Mouse (Mus musculus) hindbrain, embryonic 16.5 days (tissue): ENCODE results near the gene Amfr. TPM values are rescaled to one million over a fixed set of nuclear protein-coding genes. Genes with fewer than 3 reads are reported as not detected.

Source experiments
- ATAC-seq: fragments of 200-750 bp; cut with Nextera tagmentation; 2 replicates; pipeline ENCODE4 v1.8.0; 2017; ENCODE audit warnings: moderate TSS enrichment, moderate library complexity
- H3K27ac ChIP-seq: fragments of 300-500 bp; sonication (generic); 2 replicates; pipeline ENCODE4 v1.5.1; 2014; ENCODE audit warnings: low read depth, mild to moderate bottlenecking, control low read depth, low read length, moderate library complexity
- H3K27me3 ChIP-seq: fragments of 300-500 bp; sonication (generic); replicated peaks from 2 replicates; pipeline ENCODE4 v1.6.1; 2014; ENCODE audit warnings: low read length; ENCODE audit not compliant: control insufficient read depth, insufficient read depth
- H3K36me3 ChIP-seq: fragments of 300-500 bp; sonication (generic); 2 replicates; pipeline ENCODE4 v1.6.1; 2014; ENCODE audit warnings: mild to moderate bottlenecking, low read length, moderate library complexity, mixed read lengths; ENCODE audit not compliant: control insufficient read depth, insufficient read depth
- H3K4me1 ChIP-seq: fragments of 300-500 bp; sonication (generic); 2 replicates; pipeline ENCODE4 v1.6.1; 2014; ENCODE audit warnings: low read depth, low read length; ENCODE audit not compliant: control insufficient read depth, insufficient read depth
- H3K4me2 ChIP-seq: fragments of 300-500 bp; sonication (generic); 2 replicates; pipeline ENCODE4 v1.6.1; 2014; ENCODE audit warnings: mild to moderate bottlenecking, low read length, control low read depth, moderate library complexity
- H3K4me3 ChIP-seq: fragments of 300-500 bp; sonication (generic); 2 replicates; pipeline ENCODE4 v1.5.1; 2014; ENCODE audit warnings: mild to moderate bottlenecking, low read length, control low read depth, moderate library complexity
- H3K9ac ChIP-seq: fragments of 300-500 bp; sonication (generic); 2 replicates; pipeline ENCODE4 v1.6.1; 2014; ENCODE audit warnings: low read depth, mild to moderate bottlenecking, control low read depth, low read length, moderate library complexity
- H3K9me3 ChIP-seq: fragments of 300-500 bp; sonication (generic); 2 replicates; pipeline ENCODE4 v1.6.1; 2014; ENCODE audit warnings: mild to moderate bottlenecking, low read length, moderate library complexity; ENCODE audit not compliant: control insufficient read depth
- whole genome bisulfite sequencing: fragments of 180-500 bp; shearing (Covaris S2); extraction: QIAGEN DNeasy Blood & Tissue Kit; methylation state at CpG from one replicate; pipeline ENCODE4 v1.1.7; 2014; 5-methylcytosine and 5-hydroxymethylcytosine counted together
- microRNA-seq: library from miRNA; unstranded; fragments of <30 nt; microRNA quantifications from one replicate; pipeline ENCODE4, GENCODE M21; 2017
- polyA plus RNA-seq: library from polyadenylated mRNA; unstranded; fragments of >200 nt; fragmentation: Nextera tagmentation; extraction: Ambion mirVana; gene quantifications from 2 replicates; pipeline ENCODE4 v1.2.1, GENCODE M21; 2015

Gene Amfr
- polyA plus RNA-seq, 1 experiment from 2014 or later: 57.4 TPM

DNA sequence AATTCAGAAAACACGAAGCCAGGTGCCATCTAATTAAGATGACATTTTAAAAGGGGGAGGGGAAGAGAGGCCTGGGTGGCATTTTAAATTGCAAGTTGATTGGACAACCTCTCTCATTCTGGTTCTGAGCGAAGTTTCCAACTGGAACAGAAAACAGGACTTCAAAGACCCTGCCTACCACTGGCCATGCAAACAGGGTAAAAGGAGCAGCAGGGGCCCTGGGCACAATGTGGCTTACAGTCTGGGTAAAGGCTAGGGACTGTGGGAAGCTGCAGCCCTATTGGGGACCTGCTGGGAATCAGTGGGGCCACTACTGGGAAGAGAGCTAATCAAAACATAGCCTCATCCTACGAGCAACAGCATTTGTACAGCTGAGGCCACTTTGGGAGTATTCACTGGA lies 87.1 kb downstream of the Amfr start:
- H3K9me3 ChIP-seq: no peaks in the 10 kb centered on the region
- H3K27ac ChIP-seq: no peak overlapping the region
- H3K4me3 ChIP-seq: no peak overlapping the region
- H3K4me1 ChIP-seq: peaks cover 28% of the 10 kb centered on the region
- H3K36me3 ChIP-seq: peaks cover 5% of the 10 kb centered on the region; the same call in 1 of the 2 replicates
- no peak overlapping the region; the same call in 1 of the 2 replicates for H3K9ac ChIP-seq
- ATAC-seq: no peak
- no peaks in the 10 kb centered on the region for H3K27me3 ChIP-seq
- H3K4me2 ChIP-seq: no peak overlapping the region
- WGBS: 36% methylated on average over 3 of the region's 3 CpGs

DNA sequence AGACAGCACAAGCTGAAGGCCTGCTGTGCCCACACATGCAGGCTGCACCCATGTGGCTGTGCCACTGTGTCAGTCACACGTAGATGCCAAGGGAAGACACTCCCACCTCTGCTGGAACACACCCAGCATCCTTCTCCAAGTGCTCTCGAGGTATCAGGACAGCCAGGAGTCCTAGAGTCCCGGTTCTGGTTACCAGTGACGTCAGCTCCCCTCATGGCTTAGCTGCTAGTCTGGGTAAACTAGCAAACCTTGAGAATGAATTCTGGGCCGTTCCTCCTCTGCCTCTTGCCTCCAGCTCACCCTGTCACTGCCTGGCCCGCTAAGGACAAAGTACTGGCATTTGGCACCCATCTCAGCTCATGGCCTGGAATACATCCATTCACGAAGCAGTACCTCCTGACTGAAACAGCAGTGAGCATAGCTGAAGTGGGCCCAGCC lies 88.7 kb downstream of the Amfr start:
- Histone ChIP-seq H3K27ac (no peak overlapping the region; the same call in 1 of the 2 replicates), H3K4me2 (no peak overlapping the region), H3K27me3 (no peaks in the 10 kb centered on the region), H3K36me3 (peaks cover 5% of the 10 kb centered on the region; the same call in 1 of the 2 replicates), H3K4me3 (no peak overlapping the region), H3K9me3 (no peaks in the 10 kb centered on the region), H3K4me1 (peaks cover 44% of the 10 kb centered on the region), H3K9ac (no peak overlapping the region)
- 0 out of 2 replicates have a peak, but pooled peaks have one; percentile 7 for ATAC-seq
- 61% methylated on average over 7 of the region's 7 CpGs for whole genome bisulfite sequencing

Small RNA genes within 50 kb of the gene (microRNA-seq; reads per million reads assigned to microRNA genes)
- not detected for gene Gm24159

Other genes starting within 250 kb of the Amfr start
- 215 and 237 TPM in 2 replicates for gene Gnao1, start 202.9 kb downstream of the Amfr start, polyA plus RNA-seq
- gene Nudt21, start 24.2 kb upstream of the Amfr start, polyA plus RNA-seq: 77.1 and 78.7 TPM in 2 replicates
- gene Ogfod1, start 24.4 kb upstream of the Amfr start, polyA plus RNA-seq: 15.8 and 16.2 TPM in 2 replicates
- gene Bbs2, start 86.1 kb upstream of the Amfr start, polyA plus RNA-seq: 18.0 and 22.0 TPM in 2 replicates
- not detected in 2 replicates for gene Mt4, start 124.4 kb upstream of the Amfr start, polyA plus RNA-seq
- gene Mt3, start 139.8 kb upstream of the Amfr start, polyA plus RNA-seq: 242 and 317 TPM in 2 replicates
- 30.4 and 53.8 TPM in 2 replicates for gene Mt2, start 159.8 kb upstream of the Amfr start, polyA plus RNA-seq
- 126 and 210 TPM in 2 replicates for gene Mt1, start 166.2 kb upstream of the Amfr start, polyA plus RNA-seq
- 54.0 and 62.1 TPM in 2 replicates for gene Nup93, start 201.7 kb upstream of the Amfr start, polyA plus RNA-seq